Mouse (Mus musculus) E14TG2a.4 (cell line): ENCODE data around the gene Lysmd3.

Source experiments
- CTCF ChIP-seq: conservative IDR thresholded peaks from 2 replicates; pipeline ENCODE4 v1.5.1; 2014; ENCODE audit warnings: low read length
- NANOG ChIP-seq: IDR thresholded peaks from 2 replicates; pipeline ENCODE4 v1.6.1; 2014; ENCODE audit warnings: borderline replicate concordance, low read length, mixed read lengths
- POU5F1 ChIP-seq: IDR thresholded peaks from 2 replicates; pipeline ENCODE4 v1.6.1; 2014; ENCODE audit warnings: low read length, borderline replicate concordance

- TF ChIP-seq CTCF = no peak
- no peak for TF ChIP-seq POU5F1
- no peak for TF ChIP-seq NANOG
These were observed 28.8 kb upstream of the Lysmd3 start for GRCm38 (mm10) chr13:81628631-81629190.
